Mouse (Mus musculus): ENCODE results near the gene Ahnak. TPM values are rescaled to one million over a fixed set of nuclear protein-coding genes. Genes with fewer than 3 reads are reported as not detected.
"Not testable (repeated sequence)": the region's sequence is repeated elsewhere in the genome, so short reads cannot be mapped to it uniquely, and the experiment has no call there.

Ahnak gene
- total RNA-seq, 2 experiments from 2014 or later: 114 to 197 TPM

GRCm38 (mm10) chr19:8993625-8993912 is 4.5 kb downstream of the Ahnak start:
- DNase-seq: no peak

GRCm38 (mm10) chr19:8994813-8995607 is 5.9 kb downstream of the Ahnak start:
- DNase-seq: no peak

- DNase-seq: no peak
Measured at GRCm38 (mm10) chr19:8996601-8997000, 7.5 kb downstream of the Ahnak start.

- peak; percentile 87 to 92 for DNase-seq
Measured at GRCm38 (mm10) chr19:8997546-8997945, 8.5 kb downstream of the Ahnak start.

GRCm38 (mm10) chr19:8998546-8998945 is 9.5 kb downstream of the Ahnak start:
- no peak for DNase-seq

GRCm38 (mm10) chr19:8999223-8999622 is 10.1 kb downstream of the Ahnak start:
- no peak for DNase-seq

- DNase-seq: not testable (repeated sequence)
Measured at GRCm38 (mm10) chr19:9006915-9007314, 17.8 kb downstream of the Ahnak start.

GRCm38 (mm10) chr19:9019298-9019697 is 30.2 kb downstream of the Ahnak start:
- no peak for DNase-seq

- peak; percentile 64 to 66 for DNase-seq
Measured at GRCm38 (mm10) chr19:9023021-9023778, 34.1 kb downstream of the Ahnak start.

GRCm38 (mm10) chr19:9025562-9026257 is 36.6 kb downstream of the Ahnak start:
- DNase-seq: no peak

GRCm38 (mm10) chr19:9026634-9027033 is 37.5 kb downstream of the Ahnak start:
- DNase-seq: peak in 1 of 2 experiments; percentile 22

GRCm38 (mm10) chr19:9027795-9028194 is 38.7 kb downstream of the Ahnak start:
- DNase-seq: no peak

GRCm38 (mm10) chr19:9028375-9028774 is 39.3 kb downstream of the Ahnak start:
- DNase-seq: no peak

GRCm38 (mm10) chr19:9029640-9030262 is 40.7 kb downstream of the Ahnak start:
- no peak for DNase-seq

- DNase-seq: no peak
Measured at GRCm38 (mm10) chr19:9032502-9033129, 43.5 kb downstream of the Ahnak start.

GRCm38 (mm10) chr19:9033412-9034340 is 44.6 kb downstream of the Ahnak start:
- peak in 1 of 2 experiments; percentile 46 for DNase-seq

GRCm38 (mm10) chr19:9034480-9034879 is 45.4 kb downstream of the Ahnak start:
- DNase-seq: no peak

- no peak for DNase-seq
Measured at GRCm38 (mm10) chr19:9035101-9035500, 46.0 kb downstream of the Ahnak start.

- no peak for DNase-seq
Measured at GRCm38 (mm10) chr19:9038136-9038535, 49.1 kb downstream of the Ahnak start.

GRCm38 (mm10) chr19:9039266-9039665 is 50.2 kb downstream of the Ahnak start:
- no peak for DNase-seq

GRCm38 (mm10) chr19:9039928-9040327 is 50.8 kb downstream of the Ahnak start:
- no peak for DNase-seq
